Mouse (Mus musculus) retina, embryonic 14.5 days (tissue): Measurements from ENCODE around the gene Cdc27.
"Not testable (repeated sequence)": the region's sequence is repeated elsewhere in the genome, so short reads cannot be mapped to it uniquely, and the experiment has no call there.

Experiments used
- DNase-seq: peaks from one replicate; pipeline ENCODE4 v3.0.0-alpha.2; 2015; ENCODE audit warnings: low spot score

Gene Cdc27

GRCm38 (mm10) chr11:104570515-104570914 is 20.1 kb upstream of the Cdc27 start:
- DNase-seq = not testable (repeated sequence)

GRCm38 (mm10) chr11:104568326-104568725 is 17.9 kb upstream of the Cdc27 start:
- no peak for DNase-seq

GRCm38 (mm10) chr11:104567736-104568135 is 17.3 kb upstream of the Cdc27 start:
- no peak for DNase-seq

- no peak for DNase-seq
Measured at GRCm38 (mm10) chr11:104566796-104567195, 16.4 kb upstream of the Cdc27 start.

GRCm38 (mm10) chr11:104566097-104566496 is 15.7 kb upstream of the Cdc27 start:
- no peak for DNase-seq

GRCm38 (mm10) chr11:104565172-104565571 is 14.8 kb upstream of the Cdc27 start:
- DNase-seq = no peak

- no peak for DNase-seq
Measured at GRCm38 (mm10) chr11:104563496-104563895, 13.1 kb upstream of the Cdc27 start.

GRCm38 (mm10) chr11:104560971-104561370 is 10.6 kb upstream of the Cdc27 start:
- DNase-seq = no peak

- no peak for DNase-seq
Measured at GRCm38 (mm10) chr11:104558651-104559403, 8.4 kb upstream of the Cdc27 start.

- DNase-seq = no peak
Measured at GRCm38 (mm10) chr11:104558065-104558464, 7.6 kb upstream of the Cdc27 start.

- peak; percentile 50 for DNase-seq
Measured at GRCm38 (mm10) chr11:104549438-104550405, 698 bp downstream of the Cdc27 start.

GRCm38 (mm10) chr11:104547502-104547901 is 2.9 kb downstream of the Cdc27 start:
- DNase-seq = no peak

GRCm38 (mm10) chr11:104544507-104544906 is 5.9 kb downstream of the Cdc27 start:
- no peak for DNase-seq

- not testable (repeated sequence) for DNase-seq
Measured at GRCm38 (mm10) chr11:104543337-104543736, 7.1 kb downstream of the Cdc27 start.

GRCm38 (mm10) chr11:104539811-104540210 is 10.6 kb downstream of the Cdc27 start:
- no peak for DNase-seq

- no peak for DNase-seq
Measured at GRCm38 (mm10) chr11:104537945-104538555, 12.4 kb downstream of the Cdc27 start.

- DNase-seq = no peak
Measured at GRCm38 (mm10) chr11:104536843-104537242, 13.6 kb downstream of the Cdc27 start.

GRCm38 (mm10) chr11:104525935-104526334 is 24.5 kb downstream of the Cdc27 start:
- no peak for DNase-seq

GRCm38 (mm10) chr11:104512436-104512835 is 38.0 kb downstream of the Cdc27 start:
- no peak for DNase-seq

- peak; percentile 62 for DNase-seq
Measured at GRCm38 (mm10) chr11:104510606-104511005, 39.8 kb downstream of the Cdc27 start.

- DNase-seq = no peak
Measured at GRCm38 (mm10) chr11:104508455-104508854, 42.0 kb downstream of the Cdc27 start.

GRCm38 (mm10) chr11:104488292-104488691 is 62.1 kb downstream of the Cdc27 start:
- DNase-seq = no peak
